Mouse (Mus musculus): ENCODE measurements around the gene Nat8. TPM values are rescaled to one million over a fixed set of nuclear protein-coding genes. Genes with fewer than 3 reads are reported as not detected.
"Not testable (repeated sequence)": the region's sequence is repeated elsewhere in the genome, so short reads cannot be mapped to it uniquely, and the experiment has no call there.

Gene Nat8
- polyA plus RNA-seq (2014; fragmentation: Nextera tagmentation; extraction: Ambion mirVana), result 0.29 and 0.64 TPM in 2 replicates

GRCm38 (mm10) chr6:85831796-85832321, at the start of gene Nat8:
Gene Nat8 (minus strand): TSS chr6:85832082.
- ATAC-seq (ENCODE audit: low FRiP score, low TSS enrichment), result no peak
- Histone ChIP-seq H3K4me2 (replicated peaks; ENCODE audit: low read depth, low read length) (no peak within 1 kb of the TSS), H3K27ac (ENCODE audit: low read depth, low read length) (no peak within 1 kb of the TSS), H3K36me3 (ENCODE audit: control insufficient read depth, insufficient read depth, low read length) (no peaks in the 10 kb centered on the region), H3K9me3 (ENCODE audit: control insufficient read depth, low read length) (no peaks in the 10 kb centered on the region), H3K4me1 (ENCODE audit: control insufficient read depth, insufficient read depth, low read length) (no peaks in the 10 kb centered on the region), H3K27me3 (ENCODE audit: control insufficient read depth, insufficient read depth, low read length) (no peaks in the 10 kb centered on the region), H3K9ac (ENCODE audit: low read depth, low read length) (no peak within 1 kb of the TSS), H3K4me3 (ENCODE audit: low read length) (no peak within 1 kb of the TSS)
- 84% methylated on average over 7 of the region's 7 CpGs for WGBS

- H3K36me3 ChIP-seq (ENCODE audit: control insufficient read depth, insufficient read depth, low read length); ATAC-seq (ENCODE audit: low FRiP score, low TSS enrichment); H3K4me2 ChIP-seq (replicated peaks; ENCODE audit: low read depth, low read length); H3K9me3 ChIP-seq (ENCODE audit: control insufficient read depth, low read length); H3K4me3 ChIP-seq (ENCODE audit: low read length); H3K4me1 ChIP-seq (ENCODE audit: control insufficient read depth, insufficient read depth, low read length); H3K27me3 ChIP-seq (ENCODE audit: control insufficient read depth, insufficient read depth, low read length); H3K9ac ChIP-seq (ENCODE audit: low read depth, low read length); H3K27ac ChIP-seq (ENCODE audit: low read depth, low read length): not testable (repeated sequence)
- WGBS, result 58% methylated on average over 5 of the region's 5 CpGs
Measured at GRCm38 (mm10) chr6:85869006-85869405, 37.1 kb upstream of the Nat8 start, which contains the start of gene Nat8f2. Gene Nat8f2 (minus strand): TSS chr6:85869158.

DNA sequence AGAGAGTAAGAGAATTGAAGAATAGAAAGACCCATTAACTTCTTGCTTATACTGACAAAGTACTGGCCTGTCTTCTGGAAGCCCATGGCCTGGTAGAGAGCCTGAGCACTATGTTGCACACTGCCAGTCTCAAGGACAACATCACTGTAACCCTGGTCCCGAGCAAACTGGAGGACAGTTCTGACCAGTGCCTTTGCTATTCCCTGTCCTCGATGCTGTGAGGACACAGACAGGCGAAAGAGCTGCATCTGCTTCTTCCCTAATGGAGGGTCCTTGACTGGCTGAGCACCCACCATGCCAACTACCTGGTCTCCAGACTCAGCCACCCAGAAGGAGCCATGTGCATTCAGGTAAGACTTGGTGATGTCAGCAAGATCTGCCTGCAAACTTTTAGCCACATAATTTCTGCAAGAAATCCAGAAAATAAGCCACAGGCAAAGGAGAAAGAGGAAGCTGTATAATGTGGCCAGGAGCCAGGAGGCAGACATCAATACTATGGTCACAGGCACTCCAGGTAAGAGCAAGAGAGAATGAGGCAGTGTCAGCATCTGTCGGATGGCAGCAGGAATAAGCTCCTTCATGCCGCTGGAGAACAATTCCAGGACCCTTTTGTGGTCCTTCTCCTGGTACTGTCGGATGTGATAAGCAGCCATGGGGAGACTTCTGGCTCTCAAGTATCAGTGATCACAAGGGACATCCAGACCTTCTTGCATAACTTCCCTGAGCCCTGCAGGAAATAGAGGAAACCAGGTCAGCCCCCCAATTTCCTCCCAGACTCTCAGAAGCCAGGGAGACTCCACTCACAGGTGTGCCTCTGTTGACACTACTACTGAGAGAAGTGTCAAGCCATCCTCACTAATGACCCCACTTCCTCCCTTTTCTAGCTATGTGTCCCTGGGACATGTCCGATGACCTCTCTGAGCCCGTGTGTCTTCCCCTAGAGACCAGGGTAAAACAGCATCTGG, 36.1 kb upstream of the Nat8 start:
- Histone ChIP-seq H3K9ac (ENCODE audit: low read depth, low read length) (no peak overlapping the region), H3K27ac (ENCODE audit: low read depth, low read length) (no peak overlapping the region), H3K4me1 (ENCODE audit: control insufficient read depth, insufficient read depth, low read length) (no peaks in the 10 kb centered on the region), H3K4me2 (replicated peaks; ENCODE audit: low read depth, low read length) (no peak overlapping the region), H3K4me3 (ENCODE audit: low read length) (no peak overlapping the region), H3K27me3 (ENCODE audit: control insufficient read depth, insufficient read depth, low read length) (no peaks in the 10 kb centered on the region), H3K9me3 (ENCODE audit: control insufficient read depth, low read length) (no peaks in the 10 kb centered on the region), H3K36me3 (ENCODE audit: control insufficient read depth, insufficient read depth, low read length) (no peaks in the 10 kb centered on the region)
- whole genome bisulfite sequencing, result 59% methylated on average over 8 of the region's 8 CpGs
- no peak; the same call in 1 of the 2 replicates for ATAC-seq (ENCODE audit: low FRiP score, low TSS enrichment)

GRCm38 (mm10) chr6:85866995-85867394, 35.1 kb upstream of the Nat8 start:
- WGBS, result 54% methylated on average over 1 of the region's 1 CpGs
- not testable (repeated sequence) for H3K4me2 ChIP-seq (replicated peaks; ENCODE audit: low read depth, low read length); H3K9ac ChIP-seq (ENCODE audit: low read depth, low read length); H3K27me3 ChIP-seq (ENCODE audit: control insufficient read depth, insufficient read depth, low read length); H3K4me1 ChIP-seq (ENCODE audit: control insufficient read depth, insufficient read depth, low read length); H3K9me3 ChIP-seq (ENCODE audit: control insufficient read depth, low read length); H3K4me3 ChIP-seq (ENCODE audit: low read length); ATAC-seq (ENCODE audit: low FRiP score, low TSS enrichment); H3K27ac ChIP-seq (ENCODE audit: low read depth, low read length); H3K36me3 ChIP-seq (ENCODE audit: control insufficient read depth, insufficient read depth, low read length)

DNA sequence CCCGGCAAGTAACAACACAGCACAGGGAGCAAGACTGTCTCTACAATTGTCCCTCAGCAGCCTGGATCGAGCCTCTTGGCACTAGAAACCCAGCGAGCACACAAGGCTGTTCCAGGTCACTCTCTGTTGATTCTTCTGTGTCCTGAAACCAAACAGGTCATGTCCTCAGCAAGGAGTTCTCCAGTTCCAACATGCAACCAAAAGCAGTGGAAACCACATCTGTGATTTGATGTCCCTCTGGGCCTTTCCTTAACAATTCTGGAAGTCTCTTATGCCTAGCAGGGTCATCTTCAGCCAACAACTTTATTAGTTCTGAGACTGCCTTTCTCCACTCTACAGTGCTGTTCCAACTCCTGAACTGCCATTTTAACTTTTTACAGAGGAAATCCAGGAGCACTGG, 34.3 kb upstream of the Nat8 start:
- WGBS, result 85% methylated on average over 3 of the region's 3 CpGs
- H3K36me3 ChIP-seq (ENCODE audit: control insufficient read depth, insufficient read depth, low read length); H3K9ac ChIP-seq (ENCODE audit: low read depth, low read length); H3K4me1 ChIP-seq (ENCODE audit: control insufficient read depth, insufficient read depth, low read length); H3K4me3 ChIP-seq (ENCODE audit: low read length); H3K4me2 ChIP-seq (replicated peaks; ENCODE audit: low read depth, low read length); H3K9me3 ChIP-seq (ENCODE audit: control insufficient read depth, low read length); H3K27ac ChIP-seq (ENCODE audit: low read depth, low read length); ATAC-seq (ENCODE audit: low FRiP score, low TSS enrichment); H3K27me3 ChIP-seq (ENCODE audit: control insufficient read depth, insufficient read depth, low read length): not testable (repeated sequence)

DNA sequence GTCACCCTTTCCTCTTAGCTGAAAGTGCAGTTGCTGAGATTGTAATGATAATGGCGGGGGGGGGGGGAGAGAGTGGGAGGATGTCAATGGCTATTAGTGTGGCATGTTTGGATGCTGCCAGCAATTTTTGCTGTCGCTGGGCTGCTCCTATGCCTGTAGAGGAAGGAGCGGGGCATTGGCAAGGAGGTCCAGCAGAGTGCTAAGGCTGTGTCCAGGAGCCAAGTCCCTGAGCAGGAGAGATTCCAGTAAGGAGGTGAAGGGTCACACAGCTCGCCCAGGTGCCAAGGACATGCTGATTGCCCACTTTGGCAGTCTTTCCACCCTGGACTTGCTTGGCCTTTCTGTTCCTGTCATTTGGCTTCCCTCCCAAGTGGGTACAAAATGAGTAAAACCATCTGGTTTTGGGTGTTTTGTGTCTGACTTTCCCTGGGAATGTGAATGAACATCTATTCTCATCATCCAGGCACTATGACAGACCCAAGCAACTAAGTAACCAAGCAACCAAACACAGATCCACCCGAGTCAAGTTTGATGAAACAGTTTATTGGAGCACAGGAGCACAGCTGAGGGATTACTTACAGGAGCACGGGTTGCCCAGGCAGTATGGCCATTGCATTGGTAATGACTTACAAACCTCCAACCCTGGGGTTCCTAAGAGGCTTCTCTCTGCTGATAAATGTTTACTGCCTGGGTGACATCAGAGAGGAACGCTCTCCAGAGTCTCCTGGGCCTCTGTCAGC, 33.2 kb upstream of the Nat8 start:
- H3K9ac ChIP-seq (ENCODE audit: low read depth, low read length); H3K27ac ChIP-seq (ENCODE audit: low read depth, low read length); H3K27me3 ChIP-seq (ENCODE audit: control insufficient read depth, insufficient read depth, low read length); H3K4me2 ChIP-seq (replicated peaks; ENCODE audit: low read depth, low read length); H3K9me3 ChIP-seq (ENCODE audit: control insufficient read depth, low read length); H3K36me3 ChIP-seq (ENCODE audit: control insufficient read depth, insufficient read depth, low read length); ATAC-seq (ENCODE audit: low FRiP score, low TSS enrichment); H3K4me3 ChIP-seq (ENCODE audit: low read length); H3K4me1 ChIP-seq (ENCODE audit: control insufficient read depth, insufficient read depth, low read length): not testable (repeated sequence)
- 73% methylated on average over 5 of the region's 7 CpGs for WGBS

DNA sequence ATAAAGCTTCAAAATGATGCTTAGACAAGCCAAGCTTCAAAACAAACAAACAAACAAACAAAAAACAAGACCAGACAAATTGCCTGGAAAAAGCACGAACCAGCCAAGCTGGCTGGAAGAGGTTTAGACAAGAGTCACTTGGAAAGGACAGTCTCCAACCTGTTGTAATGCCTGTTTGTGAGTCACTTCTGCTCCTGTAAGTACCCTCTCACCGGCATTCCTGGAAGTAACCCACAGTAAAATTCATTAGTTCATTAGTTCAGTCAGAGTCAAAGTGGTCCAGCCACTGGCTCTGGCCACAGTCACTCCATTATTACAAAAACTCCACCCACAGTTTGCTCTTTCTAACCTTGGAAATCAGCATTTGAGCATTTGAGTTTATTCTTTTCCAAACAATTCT, 32.0 kb upstream of the Nat8 start:
- Histone ChIP-seq H3K36me3 (ENCODE audit: control insufficient read depth, insufficient read depth, low read length) (no peaks in the 10 kb centered on the region), H3K9me3 (ENCODE audit: control insufficient read depth, low read length) (no peaks in the 10 kb centered on the region), H3K4me2 (replicated peaks; ENCODE audit: low read depth, low read length) (no peak overlapping the region), H3K4me3 (ENCODE audit: low read length) (no peak overlapping the region), H3K27me3 (ENCODE audit: control insufficient read depth, insufficient read depth, low read length) (no peaks in the 10 kb centered on the region), H3K27ac (ENCODE audit: low read depth, low read length) (no peak overlapping the region), H3K4me1 (ENCODE audit: control insufficient read depth, insufficient read depth, low read length) (no peaks in the 10 kb centered on the region), H3K9ac (ENCODE audit: low read depth, low read length) (no peak overlapping the region)
- no peak for ATAC-seq (ENCODE audit: low FRiP score, low TSS enrichment)
- WGBS, result 90% methylated on average over 2 of the region's 2 CpGs

DNA sequence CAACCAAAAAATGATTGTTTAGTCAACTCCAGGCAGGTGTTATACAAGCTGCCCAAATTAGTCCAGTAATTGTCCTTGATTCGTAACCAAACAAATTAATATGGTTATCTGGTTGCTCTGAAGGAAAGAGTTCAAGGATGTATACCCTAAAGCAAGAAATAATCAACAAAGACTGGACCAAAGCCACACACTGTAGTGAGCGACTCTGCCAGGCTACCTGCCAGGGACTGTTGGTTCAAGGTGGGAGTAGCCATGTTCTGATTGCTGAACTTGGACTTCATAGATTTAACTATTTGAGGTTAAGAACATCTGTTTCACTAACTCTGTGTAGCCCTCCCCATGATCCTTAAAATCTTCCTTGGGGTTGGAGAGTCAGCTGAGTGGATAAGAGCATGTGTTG, 31.3 kb upstream of the Nat8 start:
- Histone ChIP-seq H3K27ac (ENCODE audit: low read depth, low read length) (no peak overlapping the region), H3K36me3 (ENCODE audit: control insufficient read depth, insufficient read depth, low read length) (no peaks in the 10 kb centered on the region), H3K27me3 (ENCODE audit: control insufficient read depth, insufficient read depth, low read length) (no peaks in the 10 kb centered on the region), H3K9me3 (ENCODE audit: control insufficient read depth, low read length) (no peaks in the 10 kb centered on the region), H3K4me2 (replicated peaks; ENCODE audit: low read depth, low read length) (no peak overlapping the region), H3K4me3 (ENCODE audit: low read length) (no peak overlapping the region), H3K9ac (ENCODE audit: low read depth, low read length) (no peak overlapping the region), H3K4me1 (ENCODE audit: control insufficient read depth, insufficient read depth, low read length) (no peaks in the 10 kb centered on the region)
- ATAC-seq (ENCODE audit: low FRiP score, low TSS enrichment), result no peak
- WGBS, result 88% methylated on average over 2 of the region's 2 CpGs

- Histone ChIP-seq H3K4me1 (ENCODE audit: control insufficient read depth, insufficient read depth, low read length) (no peaks in the 10 kb centered on the region), H3K4me3 (ENCODE audit: low read length) (no peak overlapping the region), H3K9me3 (ENCODE audit: control insufficient read depth, low read length) (no peaks in the 10 kb centered on the region), H3K27ac (ENCODE audit: low read depth, low read length) (no peak overlapping the region), H3K9ac (ENCODE audit: low read depth, low read length) (no peak overlapping the region), H3K36me3 (ENCODE audit: control insufficient read depth, insufficient read depth, low read length) (no peaks in the 10 kb centered on the region), H3K4me2 (replicated peaks; ENCODE audit: low read depth, low read length) (no peak overlapping the region), H3K27me3 (ENCODE audit: control insufficient read depth, insufficient read depth, low read length) (no peaks in the 10 kb centered on the region)
- 84% methylated on average over 3 of the region's 3 CpGs for WGBS
- ATAC-seq (ENCODE audit: low FRiP score, low TSS enrichment), result no peak
Measured at GRCm38 (mm10) chr6:85862565-85862964, 30.7 kb upstream of the Nat8 start.
